Mouse (Mus musculus) adrenal gland, postnatal 25 days (tissue): ENCODE data around the gene Reps1. TPM values are rescaled to one million over a fixed set of nuclear protein-coding genes. Genes with fewer than 3 reads are reported as not detected.
A peak's percentile ranks its signal among the peaks of the same experiment; 100 is the strongest.

Experiments
- DNase-seq: peaks from one replicate; pipeline ENCODE4 v3.0.0; 2021; ENCODE audit warnings: mixed read lengths
- total RNA-seq: library from RNA; stranded (reverse); gene quantifications from 2 replicates; pipeline ENCODE4 v1.2.3, GENCODE M21; 2021

Gene Reps1
- total RNA-seq, 1 experiment from 2014 or later: 38.5 TPM

DNA sequence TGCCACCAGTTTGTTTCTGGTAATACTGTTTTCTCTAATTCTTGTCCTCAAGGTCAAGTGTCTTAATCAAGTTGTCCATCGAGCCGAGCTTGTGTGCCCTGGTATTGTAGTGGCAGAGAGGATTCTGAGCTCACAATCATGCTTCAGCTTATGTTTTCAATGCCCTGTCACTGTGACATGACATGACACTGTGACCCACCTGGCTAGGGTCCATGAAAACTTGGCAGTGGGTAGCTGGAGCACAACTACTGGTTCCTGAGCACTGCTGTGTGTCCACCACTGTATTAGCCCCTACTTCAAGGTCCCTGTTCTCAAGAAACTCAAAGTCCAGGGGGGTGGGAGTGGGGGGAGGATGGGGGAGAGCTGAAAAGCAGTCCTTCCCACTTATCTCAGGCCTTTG lies 85.7 kb downstream of the Reps1 start:
- peak; percentile 4 for DNase-seq

DNA sequence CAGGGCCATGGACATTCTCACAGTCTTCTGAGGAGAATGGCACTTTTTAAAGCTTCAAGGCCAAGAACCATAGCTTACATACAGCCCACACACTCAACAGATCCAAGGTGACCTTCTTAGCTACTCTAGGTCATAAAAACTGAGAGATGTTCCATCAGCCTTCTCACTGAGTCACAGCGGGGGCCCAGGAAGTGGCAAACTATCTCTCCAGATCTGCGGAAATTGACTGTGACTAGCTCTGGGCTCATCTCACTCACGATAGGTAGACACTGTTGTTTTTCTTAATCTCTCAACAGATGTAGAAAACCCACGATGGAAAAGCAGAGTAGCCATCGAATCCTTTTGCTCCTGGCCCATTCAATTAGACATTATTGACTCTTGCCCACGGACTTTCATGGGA lies 86.6 kb downstream of the Reps1 start:
- DNase-seq: no peak

DNA sequence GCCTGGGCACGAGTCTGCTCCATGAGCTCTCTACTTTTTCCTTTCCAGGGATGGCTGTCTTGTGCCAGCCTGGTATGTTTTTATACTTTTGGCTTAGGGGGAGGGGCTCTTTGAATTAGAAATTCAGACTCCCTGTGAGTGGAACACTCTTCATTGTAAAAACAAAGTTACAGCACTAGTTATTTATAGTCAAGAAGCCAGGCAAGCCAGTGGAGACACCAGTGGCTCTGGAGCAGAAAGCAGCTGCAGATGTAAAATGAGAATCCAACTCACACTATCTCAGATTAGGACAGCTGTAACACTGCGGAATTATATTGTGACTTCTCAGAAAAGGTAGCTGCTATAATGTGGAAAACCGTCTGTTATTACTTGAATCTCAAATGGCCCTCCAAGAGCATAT lies 91.6 kb downstream of the Reps1 start:
- DNase-seq: no peak

DNA sequence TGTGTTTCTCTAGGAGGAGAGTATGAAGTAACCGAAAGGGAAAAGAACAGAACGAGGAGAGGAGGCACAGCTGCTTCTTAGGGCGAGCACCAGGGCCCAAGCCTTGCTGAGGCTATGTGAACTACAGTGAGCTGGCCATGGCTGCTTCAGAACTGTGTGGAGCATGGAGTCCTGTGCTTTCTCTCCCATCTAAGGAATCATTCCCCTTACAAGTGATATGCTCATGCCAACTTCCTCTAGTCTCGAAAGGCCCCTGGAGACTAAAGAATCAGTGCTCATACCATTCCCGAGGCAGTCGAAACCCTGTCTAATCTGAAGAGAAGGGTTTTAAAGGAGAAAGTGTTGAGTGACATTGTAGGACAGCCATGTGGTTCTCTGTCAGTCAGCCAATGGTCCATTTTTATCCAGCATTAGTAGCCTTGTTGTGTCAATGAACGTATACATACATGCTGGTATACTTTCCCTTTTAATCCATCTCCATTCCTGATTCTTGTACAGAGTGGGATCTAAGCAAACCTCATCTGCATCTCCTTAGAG lies 106.8 kb downstream of the Reps1 start:
- DNase-seq: no peak

Other genes starting within 250 kb of the Reps1 start
- gene Heca, start 107.8 kb upstream of the Reps1 start, total RNA-seq: 44.3 and 44.5 TPM in 2 replicates
- 25.7 and 31.1 TPM in 2 replicates for gene Abracl, start 32.6 kb upstream of the Reps1 start, total RNA-seq
- not detected in 2 replicates for gene Ect2l, start 155.0 kb downstream of the Reps1 start, total RNA-seq
- 14.7 and 17.7 TPM in 2 replicates for gene Ccdc28a, start 179.1 kb downstream of the Reps1 start, total RNA-seq